Mouse (Mus musculus): Measurements from ENCODE around the gene Arhgap15. TPM values are rescaled to one million over a fixed set of nuclear protein-coding genes. Genes with fewer than 3 reads are reported as not detected.

Arhgap15 gene
- polyA plus RNA-seq, 3 experiments from 2014 or later: 195 to 420 (median 351) TPM

GRCm38 (mm10) chr2:44112990-44113798, 364.6 kb downstream of the Arhgap15 start:
- ATAC-seq: no peak

- no peak for ATAC-seq
Measured at GRCm38 (mm10) chr2:44114296-44114695, 365.7 kb downstream of the Arhgap15 start.

GRCm38 (mm10) chr2:44121162-44121561, 372.5 kb downstream of the Arhgap15 start:
- no peak for ATAC-seq

- ATAC-seq: no peak
Measured at GRCm38 (mm10) chr2:44123246-44123645, 374.6 kb downstream of the Arhgap15 start.

- no peak for ATAC-seq
Measured at GRCm38 (mm10) chr2:44124093-44124492, 375.5 kb downstream of the Arhgap15 start.

- ATAC-seq: no peak
Measured at GRCm38 (mm10) chr2:44124683-44125082, 376.1 kb downstream of the Arhgap15 start.

- no peak for ATAC-seq
Measured at GRCm38 (mm10) chr2:44126044-44126695, 377.5 kb downstream of the Arhgap15 start.

GRCm38 (mm10) chr2:44129533-44129932, 380.9 kb downstream of the Arhgap15 start:
- no peak for ATAC-seq

- ATAC-seq: no peak
Measured at GRCm38 (mm10) chr2:44131271-44131670, 382.6 kb downstream of the Arhgap15 start.

- ATAC-seq: no peak
Measured at GRCm38 (mm10) chr2:44134796-44135195, 386.2 kb downstream of the Arhgap15 start.

- ATAC-seq: no peak
Measured at GRCm38 (mm10) chr2:44140455-44140854, 391.8 kb downstream of the Arhgap15 start.

- no peak for ATAC-seq
Measured at GRCm38 (mm10) chr2:44142152-44142551, 393.5 kb downstream of the Arhgap15 start.

GRCm38 (mm10) chr2:44142611-44143010, 394.0 kb downstream of the Arhgap15 start:
- no peak for ATAC-seq

GRCm38 (mm10) chr2:44146124-44146981, 397.7 kb downstream of the Arhgap15 start:
- ATAC-seq: no peak

GRCm38 (mm10) chr2:44147486-44147885, 398.9 kb downstream of the Arhgap15 start:
- ATAC-seq: no peak

- no peak for ATAC-seq
Measured at GRCm38 (mm10) chr2:44147971-44148370, 399.3 kb downstream of the Arhgap15 start.

- no peak for ATAC-seq
Measured at GRCm38 (mm10) chr2:44148550-44149100, 400.0 kb downstream of the Arhgap15 start.

- no peak for ATAC-seq
Measured at GRCm38 (mm10) chr2:44152301-44152700, 403.7 kb downstream of the Arhgap15 start.

GRCm38 (mm10) chr2:44160358-44160757, 411.7 kb downstream of the Arhgap15 start:
- ATAC-seq: no peak

GRCm38 (mm10) chr2:44165789-44166188, 417.2 kb downstream of the Arhgap15 start:
- ATAC-seq: peak; percentile 25

- peak; percentile 74 for ATAC-seq
Measured at GRCm38 (mm10) chr2:44166716-44167115, 418.1 kb downstream of the Arhgap15 start.

GRCm38 (mm10) chr2:44184476-44184875, 435.9 kb downstream of the Arhgap15 start:
- no peak for ATAC-seq

GRCm38 (mm10) chr2:44190749-44191148, 442.1 kb downstream of the Arhgap15 start:
- no peak for ATAC-seq
